Mouse (Mus musculus) liver, adult 2 months (tissue): ENCODE results near the gene Atg14.

Experiments used
- CTCF ChIP-seq: fragments of 200-500 bp; IDR thresholded peaks from 2 replicates; pipeline ENCODE4 v1.5.1; 2011; ENCODE audit warnings: low read depth, low read length, control low read depth
- POLR2A ChIP-seq: fragments of 200-500 bp; IDR thresholded peaks from 2 replicates; pipeline ENCODE4 v1.6.1; 2011; ENCODE audit warnings: low read length, control low read depth; ENCODE audit not compliant: insufficient read depth; ENCODE audit errors: extremely low read depth

GRCm38 (mm10) chr14:47525374-47525773, 45.1 kb downstream of the Atg14 start:
- TF ChIP-seq CTCF (no peak), POLR2A (no peak)
